Mouse (Mus musculus) embryonic facial prominence, embryonic 14.5 days (tissue): ENCODE data around the gene Coro1a. TPM values are rescaled to one million over a fixed set of nuclear protein-coding genes. Genes with fewer than 3 reads are reported as not detected.
A peak's percentile ranks its signal among the peaks of the same experiment; 100 is the strongest.

Experiments used
- ATAC-seq: fragments of 200-750 bp; cut with Nextera tagmentation; 2 replicates; pipeline ENCODE4 v1.8.0; 2017; ENCODE audit warnings: low read depth, moderate number of reproducible peaks, moderate TSS enrichment
- DNase-seq: peaks from one replicate; pipeline ENCODE4 v3.0.0-alpha.2; 2015; ENCODE audit warnings: low spot score
- H3K27ac ChIP-seq: fragments of 300-500 bp; sonication (generic); replicated peaks from 2 replicates; pipeline ENCODE4 v1.5.1; 2014; ENCODE audit warnings: low read depth, mild to moderate bottlenecking, low read length, moderate library complexity
- H3K27me3 ChIP-seq: fragments of 300-500 bp; sonication (generic); replicated peaks from 2 replicates; pipeline ENCODE4 v1.6.1; 2014; ENCODE audit warnings: low read length; ENCODE audit not compliant: control insufficient read depth, insufficient read depth
- H3K36me3 ChIP-seq: fragments of 300-500 bp; sonication (generic); 2 replicates; pipeline ENCODE4 v1.6.1; 2014; ENCODE audit warnings: low read length, mixed read lengths; ENCODE audit not compliant: control insufficient read depth, insufficient read depth
- H3K4me1 ChIP-seq: fragments of 300-500 bp; sonication (generic); 2 replicates; pipeline ENCODE4 v1.6.1; 2014; ENCODE audit warnings: antibody characterized with exemption, low read length; ENCODE audit not compliant: control insufficient read depth, insufficient read depth
- H3K4me2 ChIP-seq: fragments of 300-500 bp; sonication (generic); 2 replicates; pipeline ENCODE4 v1.6.1; 2014; ENCODE audit warnings: low read depth, mild to moderate bottlenecking, low read length, moderate library complexity, mixed read lengths
- H3K4me3 ChIP-seq: fragments of 300-500 bp; sonication (generic); 2 replicates; pipeline ENCODE4 v1.5.1; 2014; ENCODE audit warnings: low read depth, mild to moderate bottlenecking, low read length
- H3K9ac ChIP-seq: fragments of 300-500 bp; sonication (generic); 2 replicates; pipeline ENCODE4 v1.6.1; 2014; ENCODE audit warnings: low read depth, mild to moderate bottlenecking, low read length, moderate library complexity, mixed read lengths
- H3K9me3 ChIP-seq: fragments of 300-500 bp; sonication (generic); 2 replicates; pipeline ENCODE4 v1.6.1; 2016; ENCODE audit warnings: low read length; ENCODE audit not compliant: control insufficient read depth
- WGBS: fragments of 180-500 bp; shearing (Covaris S2); extraction: QIAGEN DNeasy Blood & Tissue Kit; methylation state at CpG from one replicate; pipeline ENCODE4 v1.1.7; 2014; 5-methylcytosine and 5-hydroxymethylcytosine counted together
- polyA plus RNA-seq: library from polyadenylated mRNA; unstranded; fragments of >200 nt; fragmentation: Nextera tagmentation; extraction: Ambion mirVana; gene quantifications from 2 replicates; pipeline ENCODE4 v1.2.1, GENCODE M21; 2014

The Coro1a gene
- polyA plus RNA-seq, 1 experiment from 2014 or later, result 45.2 TPM

DNA sequence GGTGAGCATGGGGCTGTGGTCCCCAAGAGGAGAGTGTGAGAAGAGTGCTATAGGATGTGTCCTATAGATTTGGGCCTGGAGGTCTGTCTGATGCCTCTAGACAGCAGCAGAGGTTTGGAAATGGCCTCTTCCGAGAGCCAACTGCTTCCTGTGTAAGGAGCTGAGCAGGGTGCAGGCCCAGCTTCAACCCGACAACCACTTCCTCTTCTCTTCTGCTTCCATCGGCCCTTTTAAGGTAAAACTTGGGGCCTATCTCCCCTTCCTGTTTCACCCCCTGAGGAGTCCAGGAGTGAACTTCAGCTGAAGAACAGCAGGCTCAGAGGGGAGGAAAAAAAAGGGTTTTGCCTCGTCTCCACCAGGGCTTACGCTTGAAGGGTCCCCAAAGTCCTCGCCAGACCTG lies 5.2 kb downstream of the Coro1a start:
- Histone ChIP-seq H3K4me3 (no peak overlapping the region), H3K4me2 (no peak overlapping the region), H3K27me3 (peaks cover 19% of the 10 kb centered on the region; the same call in 1 of the 2 replicates), H3K9ac (no peak overlapping the region), H3K9me3 (no peaks in the 10 kb centered on the region), H3K36me3 (no peaks in the 10 kb centered on the region), H3K27ac (no peak overlapping the region), H3K4me1 (peaks cover 13% of the 10 kb centered on the region)
- WGBS, result 80% methylated on average over 6 of the region's 6 CpGs
- DNase-seq (no peak), ATAC-seq (no peak)

DNA sequence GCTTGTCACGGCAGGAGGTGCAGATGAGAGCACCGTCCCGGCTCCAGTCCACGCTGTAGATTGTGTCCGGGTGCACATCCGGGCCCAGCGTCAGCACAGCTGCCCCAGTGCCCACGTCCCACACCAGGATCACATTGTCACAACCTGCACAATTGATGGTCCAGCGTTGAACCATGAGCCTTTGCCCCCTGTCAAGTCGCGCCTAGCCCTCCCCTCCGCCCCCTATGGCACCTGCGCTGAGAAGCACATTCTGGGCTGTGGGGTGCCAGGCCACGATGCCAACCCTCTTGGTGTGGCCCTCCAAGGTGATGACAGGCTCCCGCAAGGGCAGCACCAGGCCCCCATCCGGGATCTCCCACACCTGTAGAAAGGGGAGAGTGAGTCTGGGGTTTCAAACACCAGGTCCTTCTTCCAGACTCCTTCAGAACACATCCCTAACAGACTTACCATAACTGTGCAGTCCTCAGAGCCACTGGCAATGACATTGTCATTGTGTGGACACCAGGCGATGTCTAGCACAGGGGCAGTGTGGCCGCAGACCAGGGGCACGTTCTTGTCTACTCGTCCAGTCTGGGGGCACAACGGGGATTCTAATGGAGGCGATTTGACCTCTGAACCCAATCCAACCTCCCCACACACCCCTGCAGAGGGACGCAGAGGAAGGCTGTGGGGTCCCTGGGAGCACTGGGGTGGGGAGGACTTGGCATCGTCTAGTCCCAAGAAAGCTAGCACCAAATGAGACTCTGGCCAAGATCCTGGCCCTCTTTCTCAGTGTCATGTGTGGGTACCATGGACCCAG lies 5.8 kb downstream of the Coro1a start:
- DNase-seq (no peak), ATAC-seq (no peak)
- no peak overlapping the region; the same call in 1 of the 2 replicates for H3K4me2 ChIP-seq
- H3K27ac ChIP-seq, result no peak overlapping the region
- WGBS, result 62% methylated on average over 24 of the region's 24 CpGs
- no peaks in the 10 kb centered on the region for H3K9me3 ChIP-seq
- H3K9ac ChIP-seq, result 0 out of 2 replicates have a peak overlapping the region, but pooled peaks have one; percentile 28
- peaks cover 14% of the 10 kb centered on the region for H3K4me1 ChIP-seq
- H3K36me3 ChIP-seq, result no peaks in the 10 kb centered on the region
- peaks cover 19% of the 10 kb centered on the region; the same call in 1 of the 2 replicates for H3K27me3 ChIP-seq
- no peak overlapping the region for H3K4me3 ChIP-seq

DNA sequence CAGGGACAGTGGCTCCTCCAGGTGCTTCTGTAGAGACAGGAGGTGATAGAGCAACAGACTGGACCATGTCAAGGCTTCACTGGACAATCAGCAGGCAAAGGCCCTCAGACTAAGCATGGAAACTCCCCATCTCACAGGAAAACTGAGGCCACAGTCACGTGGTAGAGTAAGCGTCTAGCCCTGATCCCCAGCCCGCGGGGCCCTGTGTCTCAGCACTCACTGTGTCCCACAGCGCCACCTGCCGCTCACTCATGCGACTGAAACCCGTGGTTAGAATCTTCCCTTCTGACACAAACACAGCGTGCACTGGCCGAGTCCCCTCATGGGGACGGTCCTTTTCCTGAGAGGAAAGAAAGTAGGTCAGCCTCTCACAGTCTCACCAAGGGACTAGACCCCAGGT lies 6.5 kb downstream of the Coro1a start:
- H3K4me2 ChIP-seq, result no peak overlapping the region; the same call in 1 of the 2 replicates
- peaks cover 19% of the 10 kb centered on the region; the same call in 1 of the 2 replicates for H3K27me3 ChIP-seq
- ATAC-seq, result peak; percentile 66
- WGBS, result 0% methylated on average over 11 of the region's 11 CpGs
- H3K27ac ChIP-seq, result no peak overlapping the region
- H3K4me1 ChIP-seq, result peaks cover 18% of the 10 kb centered on the region
- H3K9ac ChIP-seq, result 0 out of 2 replicates have a peak overlapping the region, but pooled peaks have one; percentile 28
- DNase-seq, result peak; percentile 91
- H3K9me3 ChIP-seq, result no peaks in the 10 kb centered on the region
- no peak overlapping the region for H3K4me3 ChIP-seq
- H3K36me3 ChIP-seq, result no peaks in the 10 kb centered on the region

DNA sequence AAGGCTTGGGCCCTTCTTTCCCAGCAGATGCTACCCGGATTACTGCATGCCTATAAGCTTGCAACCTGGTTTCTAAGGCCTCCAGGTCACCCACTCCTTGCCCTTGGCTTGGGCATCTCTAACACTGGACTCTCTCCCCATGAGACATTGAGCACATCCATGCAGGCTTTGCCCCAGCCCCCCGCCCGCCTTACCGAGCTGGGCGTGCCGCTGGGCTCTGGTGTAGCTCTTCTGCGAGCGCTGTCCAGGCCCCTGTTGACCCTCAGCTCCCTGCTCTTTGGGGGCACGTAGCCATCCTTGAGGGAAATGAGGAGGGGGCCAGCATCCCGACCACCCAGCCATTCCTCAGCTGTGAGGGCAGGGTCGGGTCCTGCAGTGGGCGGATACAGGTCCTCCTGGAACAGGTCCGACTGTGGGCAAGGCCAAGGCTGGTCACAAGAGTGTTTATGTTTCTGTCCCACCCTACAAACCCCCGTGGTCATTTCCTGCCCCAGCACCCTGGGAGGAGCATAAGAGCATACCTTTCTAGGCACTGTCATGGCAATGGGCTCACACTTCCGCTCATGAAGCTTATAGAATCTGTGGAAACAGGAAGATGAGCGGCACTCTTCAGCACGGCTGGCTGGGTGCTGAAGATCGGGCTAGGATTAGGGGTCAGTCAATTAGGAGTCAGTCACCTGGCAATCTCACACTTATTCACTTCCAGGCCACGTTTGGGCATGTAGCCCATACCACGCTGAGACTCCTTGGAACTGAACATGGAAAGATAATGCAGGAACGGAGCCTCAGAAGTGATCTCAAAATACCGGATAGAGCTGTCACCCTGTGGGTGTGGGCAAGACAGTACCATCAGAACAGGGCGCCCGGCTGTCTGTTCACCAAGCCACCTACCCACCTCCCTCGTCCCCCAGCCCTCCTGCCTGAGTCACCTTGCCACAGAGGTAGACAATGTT lies 7.2 kb downstream of the Coro1a start:
- Histone ChIP-seq H3K27ac (no peak overlapping the region), H3K9me3 (no peaks in the 10 kb centered on the region), H3K4me1 (peaks cover 18% of the 10 kb centered on the region), H3K36me3 (no peaks in the 10 kb centered on the region), H3K4me2 (no peak overlapping the region), H3K4me3 (no peak overlapping the region), H3K27me3 (peaks cover 14% of the 10 kb centered on the region; the same call in 1 of the 2 replicates), H3K9ac (0 out of 2 replicates have a peak overlapping the region, but pooled peaks have one; percentile 15)
- WGBS, result 80% methylated on average over 24 of the region's 25 CpGs
- DNase-seq (no peak), ATAC-seq (no peak)

DNA sequence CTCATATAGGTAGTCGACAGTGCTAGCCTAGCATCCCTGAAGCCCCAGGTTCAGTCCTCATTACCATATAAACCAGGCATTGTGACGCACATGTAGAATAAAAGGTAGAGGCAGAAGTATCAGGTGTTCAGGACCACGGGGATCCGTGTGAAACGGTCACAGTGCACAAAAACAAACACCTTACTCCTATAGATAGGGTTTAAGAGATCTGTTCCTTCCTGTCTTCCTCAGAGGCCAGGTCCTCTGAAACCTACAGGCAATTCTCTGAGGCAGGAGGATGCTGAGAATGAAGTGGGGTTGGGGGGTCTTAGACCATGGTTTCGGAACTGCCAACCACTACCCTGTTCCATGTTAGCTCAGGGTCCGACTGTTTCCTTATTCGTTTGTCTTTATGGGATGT lies 9.7 kb downstream of the Coro1a start:
- WGBS, result 95% methylated on average over 8 of the region's 8 CpGs
- no peak overlapping the region for H3K27ac ChIP-seq
- 0 out of 2 replicates have a peak, but pooled peaks cover 5% of the 10 kb centered on the region for H3K4me1 ChIP-seq
- no peaks in the 10 kb centered on the region for H3K27me3 ChIP-seq
- H3K4me3 ChIP-seq, result no peak overlapping the region
- no peaks in the 10 kb centered on the region for H3K36me3 ChIP-seq
- DNase-seq, result no peak
- no peak overlapping the region for H3K9ac ChIP-seq
- no peak for ATAC-seq
- no peaks in the 10 kb centered on the region for H3K9me3 ChIP-seq
- no peak overlapping the region for H3K4me2 ChIP-seq

DNA sequence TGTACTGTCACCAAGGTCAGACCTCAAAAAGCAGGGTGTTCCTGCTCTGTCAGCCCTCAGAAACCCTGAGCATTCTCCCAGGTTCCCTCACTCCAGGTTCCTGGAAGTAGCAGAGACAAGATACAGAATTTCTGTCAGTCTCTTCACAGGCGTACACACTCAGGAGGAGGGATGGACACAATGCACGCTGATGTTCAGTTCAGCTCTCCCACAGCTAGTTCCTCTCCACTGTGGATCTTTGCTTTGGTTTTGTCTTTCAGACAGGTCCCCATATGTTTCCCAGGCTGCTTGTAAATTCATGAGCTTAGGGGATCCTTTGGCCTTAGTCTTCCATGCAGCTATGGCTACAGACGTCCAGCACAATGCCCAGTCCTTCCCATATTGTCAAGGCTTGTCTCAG lies 10.7 kb downstream of the Coro1a start:
- ATAC-seq, result no peak
- H3K4me1 ChIP-seq, result 0 out of 2 replicates have a peak, but pooled peaks cover 5% of the 10 kb centered on the region
- H3K27me3 ChIP-seq, result no peaks in the 10 kb centered on the region
- peaks cover 3% of the 10 kb centered on the region for H3K36me3 ChIP-seq
- peak overlapping the region; percentile 79 for H3K4me2 ChIP-seq
- no peaks in the 10 kb centered on the region for H3K9me3 ChIP-seq
- H3K4me3 ChIP-seq, result peak overlapping the region; percentile 89
- H3K27ac ChIP-seq, result no peak overlapping the region
- no peak for DNase-seq
- WGBS, result 75% methylated on average over 3 of the region's 3 CpGs
- H3K9ac ChIP-seq, result peak overlapping the region; percentile 94

DNA sequence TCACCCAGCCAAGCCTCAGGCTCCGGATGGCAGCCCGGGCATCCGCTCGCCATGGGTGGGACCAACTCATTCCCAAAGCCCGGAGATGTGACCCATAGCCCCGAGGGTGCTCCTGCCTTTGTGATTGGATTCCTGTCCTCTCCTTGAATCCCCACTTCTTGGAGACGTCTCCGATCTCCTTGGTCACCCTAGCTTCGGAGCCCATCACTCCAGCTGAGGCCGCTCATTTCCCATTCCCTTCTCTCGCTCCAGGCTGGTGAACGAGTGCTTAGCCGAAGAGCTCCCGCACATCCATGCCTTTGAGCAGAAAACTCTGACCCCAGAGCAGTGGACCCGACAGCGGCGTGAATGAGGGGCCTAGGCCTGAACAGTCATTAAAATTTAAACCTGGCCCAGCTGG lies 11.3 kb downstream of the Coro1a start:
- peak overlapping the region; percentile 79 for H3K4me2 ChIP-seq
- H3K27ac ChIP-seq, result no peak overlapping the region
- no peaks in the 10 kb centered on the region for H3K9me3 ChIP-seq
- ATAC-seq (no peak), DNase-seq (no peak)
- WGBS, result 4% methylated on average over 17 of the region's 17 CpGs
- peak overlapping the region; percentile 94 for H3K9ac ChIP-seq
- H3K4me1 ChIP-seq, result 0 out of 2 replicates have a peak, but pooled peaks cover 5% of the 10 kb centered on the region
- peak overlapping the region; percentile 89 for H3K4me3 ChIP-seq
- no peaks in the 10 kb centered on the region for H3K27me3 ChIP-seq
- peaks cover 8% of the 10 kb centered on the region for H3K36me3 ChIP-seq

DNA sequence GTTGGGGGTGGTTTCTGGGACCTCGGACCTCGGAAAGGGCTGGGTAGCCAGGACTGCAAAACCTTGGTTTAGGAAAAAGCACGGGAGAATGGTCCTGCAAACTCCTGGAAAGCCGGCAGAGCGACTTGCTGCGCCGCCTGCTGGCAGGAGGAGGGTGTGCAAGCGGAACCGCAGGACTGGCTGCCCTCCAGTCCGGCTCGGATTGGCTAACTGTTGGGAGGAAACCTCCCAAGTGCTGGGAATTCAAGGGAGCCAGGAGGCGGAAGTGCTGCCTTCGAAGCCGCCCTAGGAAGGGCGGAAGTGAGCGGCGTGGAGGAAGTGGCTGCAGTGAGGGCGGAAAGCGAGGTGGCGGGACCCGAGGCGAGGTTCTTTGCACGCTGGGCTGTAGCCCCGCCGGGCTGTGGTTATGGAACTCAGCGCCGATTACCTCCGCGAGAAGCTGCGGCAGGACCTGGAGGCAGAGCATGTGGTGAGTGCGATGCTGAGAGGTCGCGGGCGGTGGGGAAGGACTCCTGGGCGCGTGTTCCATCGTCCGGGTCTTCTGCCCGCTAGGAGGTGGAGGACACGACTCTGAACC lies 11.9 kb downstream of the Coro1a start, which contains the start of gene Slx1b:
Slx1b (minus strand) TSS at position 154 of the 577 bp plus-strand sequence.
- H3K27me3 ChIP-seq, result no peaks in the 10 kb centered on the region
- 0 out of 2 replicates have a peak, but pooled peaks cover 5% of the 10 kb centered on the region for H3K4me1 ChIP-seq
- no peaks in the 10 kb centered on the region for H3K9me3 ChIP-seq
- peak within 1 kb of the TSS; percentile 94 for H3K9ac ChIP-seq
- H3K4me3 ChIP-seq, result peak within 1 kb of the TSS; percentile 89
- DNase-seq (peak; percentile 99), ATAC-seq (peak; percentile 97)
- peaks cover 14% of the 10 kb centered on the region for H3K36me3 ChIP-seq
- H3K27ac ChIP-seq, result peak within 1 kb of the TSS; percentile 97
- peak within 1 kb of the TSS; percentile 79 for H3K4me2 ChIP-seq
- WGBS, result 0% methylated on average over 34 of the region's 40 CpGs
